Mouse (Mus musculus): ENCODE data around the gene Fuca1. TPM values are rescaled to one million over a fixed set of nuclear protein-coding genes. Genes with fewer than 3 reads are reported as not detected.
A peak's percentile ranks its signal among the peaks of the same experiment; 100 is the strongest.

The Fuca1 gene
- polyA plus RNA-seq, 1 experiment from 2014 or later, result 98.7 TPM

DNA sequence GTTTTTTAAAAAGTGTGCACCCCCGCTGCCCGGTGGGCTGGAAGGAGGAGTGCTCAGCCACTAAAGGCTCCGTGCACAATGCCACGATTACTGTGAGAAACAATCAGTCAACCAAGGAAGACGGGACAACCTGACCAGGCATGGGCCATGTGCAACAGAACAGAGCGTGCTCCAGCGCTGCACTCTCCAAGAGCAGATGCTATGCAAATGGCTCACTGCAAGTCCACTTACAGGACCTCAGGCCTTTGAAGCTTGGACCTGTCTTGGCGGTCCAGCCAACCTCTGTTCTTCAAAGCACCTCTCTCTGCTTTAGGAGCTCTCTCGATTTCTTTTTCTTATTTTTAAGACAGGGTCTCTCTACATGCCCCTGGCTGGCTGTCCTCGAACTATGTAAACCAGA is 40.0 kb upstream of the Fuca1 start:
- H3K4me3 ChIP-seq (replicated peaks; ENCODE audit: low read depth, low read length), result no peak overlapping the region
- no peaks in the 10 kb centered on the region for H3K27me3 ChIP-seq (ENCODE audit: insufficient read depth, low read length)
- H3K4me2 ChIP-seq (ENCODE audit: low read length), result no peak overlapping the region
- DNase-seq (ENCODE audit: low spot score), result no peak
- ATAC-seq (replicated peaks; ENCODE audit: low FRiP score, low read depth), result no peak
- H3K27ac ChIP-seq, result no peak overlapping the region
- no peaks in the 10 kb centered on the region for H3K36me3 ChIP-seq (ENCODE audit: insufficient read depth, low read length)
- peaks cover 23% of the 10 kb centered on the region for H3K4me1 ChIP-seq (replicated peaks; ENCODE audit: insufficient read depth, low read length)
- no peak for TF ChIP-seq CTCF (IDR thresholded peaks at IDR 0.05; ENCODE audit: low read depth)
- no peak overlapping the region for H3K9ac ChIP-seq (ENCODE audit: low read depth, low read length)
- 71% methylated on average over 10 of the region's 10 CpGs for WGBS
- H3K9me3 ChIP-seq (replicated peaks; ENCODE audit: low read length), result no peaks in the 10 kb centered on the region

DNA sequence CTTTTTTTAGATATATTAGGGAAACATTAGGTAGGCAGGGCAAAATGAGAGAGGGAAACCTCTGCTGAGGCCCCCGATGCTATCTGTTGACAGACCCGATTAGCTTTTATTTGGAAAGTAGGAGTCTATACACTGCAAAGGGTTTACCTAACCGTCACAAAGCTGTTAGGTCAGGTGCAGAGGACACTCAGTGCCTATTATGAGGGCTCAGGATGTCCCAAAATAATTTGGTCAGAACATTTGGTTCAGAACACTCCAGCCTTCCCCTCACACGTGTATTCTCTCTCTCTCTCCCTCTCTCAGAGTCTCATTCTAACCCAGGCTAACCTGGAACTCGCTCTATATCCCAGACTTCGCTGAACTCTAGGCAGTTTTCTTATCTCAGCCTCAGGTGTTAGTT is 38.5 kb upstream of the Fuca1 start:
- Histone ChIP-seq H3K9me3 (replicated peaks; ENCODE audit: low read length) (no peaks in the 10 kb centered on the region), H3K36me3 (ENCODE audit: insufficient read depth, low read length) (no peaks in the 10 kb centered on the region), H3K4me1 (replicated peaks; ENCODE audit: insufficient read depth, low read length) (peaks cover 10% of the 10 kb centered on the region), H3K9ac (ENCODE audit: low read depth, low read length) (no peak overlapping the region), H3K27me3 (ENCODE audit: insufficient read depth, low read length) (no peaks in the 10 kb centered on the region), H3K4me3 (replicated peaks; ENCODE audit: low read depth, low read length) (no peak overlapping the region), H3K4me2 (ENCODE audit: low read length) (no peak overlapping the region), H3K27ac (no peak overlapping the region)
- ATAC-seq (replicated peaks; ENCODE audit: low FRiP score, low read depth) (no peak), DNase-seq (ENCODE audit: low spot score) (no peak)
- no peak for TF ChIP-seq CTCF (IDR thresholded peaks at IDR 0.05; ENCODE audit: low read depth)
- WGBS, result 80% methylated on average over 6 of the region's 6 CpGs

DNA sequence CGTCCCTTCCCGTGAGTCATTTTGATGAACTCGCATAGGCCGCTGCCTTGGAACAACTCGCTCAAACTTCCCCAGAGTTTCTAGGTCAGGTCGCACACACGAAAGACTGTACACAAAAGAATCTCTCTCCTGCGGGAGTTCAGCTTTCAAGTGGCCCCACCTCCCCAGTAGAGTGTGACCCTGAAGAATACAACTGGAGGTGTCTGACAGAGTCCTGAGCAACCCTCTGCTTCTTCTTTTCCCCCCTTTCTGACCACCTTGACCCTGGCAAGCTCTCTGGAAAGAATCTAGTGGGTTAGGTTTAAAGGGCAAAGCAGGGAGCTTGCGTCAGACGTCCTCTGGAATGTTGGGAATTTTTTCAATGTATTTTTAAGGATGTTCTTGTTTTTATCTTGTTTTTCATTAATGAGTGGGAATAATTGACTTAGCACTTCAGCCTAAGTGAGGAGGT is 37.1 kb upstream of the Fuca1 start:
- Histone ChIP-seq H3K4me3 (replicated peaks; ENCODE audit: low read depth, low read length) (no peak overlapping the region), H3K27ac (peak overlapping the region; percentile 69), H3K4me2 (ENCODE audit: low read length) (no peak overlapping the region), H3K9ac (ENCODE audit: low read depth, low read length) (no peak overlapping the region), H3K27me3 (ENCODE audit: insufficient read depth, low read length) (no peaks in the 10 kb centered on the region), H3K9me3 (replicated peaks; ENCODE audit: low read length) (no peaks in the 10 kb centered on the region), H3K4me1 (replicated peaks; ENCODE audit: insufficient read depth, low read length) (peaks cover 9% of the 10 kb centered on the region), H3K36me3 (ENCODE audit: insufficient read depth, low read length) (no peaks in the 10 kb centered on the region)
- WGBS, result 24% methylated on average over 10 of the region's 10 CpGs
- ATAC-seq (replicated peaks; ENCODE audit: low FRiP score, low read depth) (no peak), DNase-seq (ENCODE audit: low spot score) (peak; percentile 70)
- no peak for TF ChIP-seq CTCF (IDR thresholded peaks at IDR 0.05; ENCODE audit: low read depth)

DNA sequence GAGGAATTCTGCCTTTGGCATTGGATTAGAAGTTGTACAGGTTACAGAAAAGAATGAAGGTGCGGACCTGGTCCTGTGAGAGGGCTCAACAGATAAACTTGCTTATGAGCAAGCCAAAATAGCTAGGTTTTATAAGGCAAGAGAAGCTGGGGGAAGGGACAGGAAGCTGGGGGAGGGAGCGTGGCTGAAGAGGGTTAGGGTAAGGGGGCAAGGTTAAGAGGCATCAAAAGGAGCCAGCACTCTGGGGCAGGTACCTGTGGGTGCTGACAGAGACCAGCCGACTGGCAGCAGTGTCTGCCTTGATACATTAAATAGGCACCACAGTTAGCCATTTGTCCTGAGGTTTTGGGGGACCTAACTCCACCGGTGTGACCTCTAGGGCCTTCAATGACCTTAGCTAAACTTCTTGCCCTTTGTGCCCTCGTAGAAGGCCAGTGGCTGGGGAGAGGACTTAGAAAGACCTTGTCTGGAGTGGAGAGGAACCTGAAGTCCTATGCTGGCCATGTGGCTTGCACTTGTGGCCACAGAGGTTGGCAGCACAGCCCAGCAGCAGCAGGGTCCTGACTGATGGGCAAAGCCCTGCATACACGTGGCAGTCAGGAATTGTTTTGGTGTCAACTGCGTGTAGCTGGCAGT is 36.5 kb upstream of the Fuca1 start:
- WGBS, result 50% methylated on average over 7 of the region's 7 CpGs
- H3K27me3 ChIP-seq (ENCODE audit: insufficient read depth, low read length), result no peaks in the 10 kb centered on the region
- H3K4me2 ChIP-seq (ENCODE audit: low read length), result no peak overlapping the region
- ATAC-seq (replicated peaks; ENCODE audit: low FRiP score, low read depth), result no peak
- no peaks in the 10 kb centered on the region for H3K9me3 ChIP-seq (replicated peaks; ENCODE audit: low read length)
- no peak for TF ChIP-seq CTCF (IDR thresholded peaks at IDR 0.05; ENCODE audit: low read depth)
- no peak overlapping the region for H3K4me3 ChIP-seq (replicated peaks; ENCODE audit: low read depth, low read length)
- H3K27ac ChIP-seq, result peak overlapping the region; percentile 69
- H3K36me3 ChIP-seq (ENCODE audit: insufficient read depth, low read length), result no peaks in the 10 kb centered on the region
- H3K4me1 ChIP-seq (replicated peaks; ENCODE audit: insufficient read depth, low read length), result peaks cover 9% of the 10 kb centered on the region
- DNase-seq (ENCODE audit: low spot score), result no peak
- no peak overlapping the region for H3K9ac ChIP-seq (ENCODE audit: low read depth, low read length)

DNA sequence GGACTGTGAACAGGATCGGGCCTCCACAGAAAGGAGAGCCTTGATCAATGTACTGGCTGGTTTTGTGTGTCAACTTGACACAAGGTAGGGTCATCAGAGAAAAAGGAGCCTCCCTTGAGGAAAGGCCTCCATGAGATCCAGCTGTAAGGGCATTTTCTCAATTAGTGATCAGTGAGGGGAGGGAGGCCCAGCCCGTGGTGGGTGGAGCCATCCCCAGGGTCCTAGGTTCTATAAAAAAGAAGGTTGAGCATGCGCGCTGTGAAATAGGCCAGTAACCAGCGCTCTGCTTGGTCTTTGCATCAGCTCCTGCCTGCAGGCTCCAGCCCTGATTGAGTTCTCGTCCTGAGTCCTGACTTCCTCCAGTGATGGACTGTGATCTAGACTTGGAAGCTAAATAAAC is 36.0 kb upstream of the Fuca1 start:
- H3K4me3 ChIP-seq (replicated peaks; ENCODE audit: low read depth, low read length), result no peak overlapping the region
- ATAC-seq (replicated peaks; ENCODE audit: low FRiP score, low read depth), result no peak
- peak overlapping the region; percentile 69 for H3K27ac ChIP-seq
- H3K4me2 ChIP-seq (ENCODE audit: low read length), result no peak overlapping the region
- no peak overlapping the region for H3K9ac ChIP-seq (ENCODE audit: low read depth, low read length)
- H3K27me3 ChIP-seq (ENCODE audit: insufficient read depth, low read length), result no peaks in the 10 kb centered on the region
- no peak for TF ChIP-seq CTCF (IDR thresholded peaks at IDR 0.05; ENCODE audit: low read depth)
- H3K4me1 ChIP-seq (replicated peaks; ENCODE audit: insufficient read depth, low read length), result peaks cover 9% of the 10 kb centered on the region
- H3K36me3 ChIP-seq (ENCODE audit: insufficient read depth, low read length), result no peaks in the 10 kb centered on the region
- no peak for DNase-seq (ENCODE audit: low spot score)
- H3K9me3 ChIP-seq (replicated peaks; ENCODE audit: low read length), result no peaks in the 10 kb centered on the region
- 49% methylated on average over 6 of the region's 6 CpGs for WGBS

DNA sequence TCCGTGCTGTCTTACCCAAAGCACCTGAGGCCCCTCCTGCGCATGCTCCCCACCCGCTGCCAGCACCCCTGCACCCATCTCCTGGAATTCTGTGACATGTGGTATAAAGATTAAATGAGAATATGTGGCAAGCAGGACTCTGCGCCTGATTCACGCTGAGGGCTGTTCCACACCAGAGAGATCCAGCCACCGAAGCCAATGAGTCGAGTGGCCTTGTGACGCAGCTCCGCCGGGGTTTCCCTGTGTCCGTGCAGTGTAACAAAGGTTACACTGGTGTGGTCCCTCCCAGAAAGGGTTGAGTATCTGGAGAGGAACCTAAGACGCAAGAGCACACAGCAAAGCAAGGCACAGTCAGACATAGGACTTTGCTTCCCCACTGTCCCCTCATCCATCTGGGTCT is 34.9 kb upstream of the Fuca1 start:
- TF ChIP-seq CTCF (IDR thresholded peaks at IDR 0.05; ENCODE audit: low read depth), result no peak
- Histone ChIP-seq H3K4me3 (replicated peaks; ENCODE audit: low read depth, low read length) (no peak overlapping the region), H3K36me3 (ENCODE audit: insufficient read depth, low read length) (no peaks in the 10 kb centered on the region), H3K27ac (no peak overlapping the region), H3K27me3 (ENCODE audit: insufficient read depth, low read length) (no peaks in the 10 kb centered on the region), H3K4me2 (ENCODE audit: low read length) (no peak overlapping the region), H3K4me1 (replicated peaks; ENCODE audit: insufficient read depth, low read length) (peaks cover 9% of the 10 kb centered on the region), H3K9me3 (replicated peaks; ENCODE audit: low read length) (no peaks in the 10 kb centered on the region), H3K9ac (ENCODE audit: low read depth, low read length) (no peak overlapping the region)
- 89% methylated on average over 12 of the region's 12 CpGs for WGBS
- DNase-seq (ENCODE audit: low spot score) (no peak), ATAC-seq (replicated peaks; ENCODE audit: low FRiP score, low read depth) (no peak)

DNA sequence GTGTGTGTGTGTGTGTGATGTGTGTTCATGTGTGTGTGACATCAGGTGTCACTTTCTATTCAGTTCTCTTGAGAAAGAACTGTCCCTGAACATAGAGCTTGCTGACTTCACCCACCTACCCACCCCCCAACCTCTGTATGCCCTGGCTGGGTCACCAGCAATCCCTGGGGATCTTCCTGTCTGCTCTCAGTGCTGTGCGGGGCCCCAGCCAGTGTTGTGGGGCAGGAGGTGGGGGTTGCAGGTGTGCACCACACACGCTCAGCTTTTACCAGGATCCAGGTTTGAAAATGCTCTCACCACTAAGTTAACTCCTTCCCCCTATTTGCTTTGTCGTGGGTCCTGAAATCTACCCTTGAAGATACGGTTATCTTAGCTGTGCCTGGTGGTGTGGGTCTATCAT is 34.4 kb upstream of the Fuca1 start:
- whole genome bisulfite sequencing, result 85% methylated on average over 4 of the region's 4 CpGs
- H3K9me3 ChIP-seq (replicated peaks; ENCODE audit: low read length), result no peaks in the 10 kb centered on the region
- H3K27me3 ChIP-seq (ENCODE audit: insufficient read depth, low read length), result no peaks in the 10 kb centered on the region
- no peak overlapping the region for H3K27ac ChIP-seq
- H3K9ac ChIP-seq (ENCODE audit: low read depth, low read length), result no peak overlapping the region
- ATAC-seq (replicated peaks; ENCODE audit: low FRiP score, low read depth) (no peak), DNase-seq (ENCODE audit: low spot score) (no peak)
- TF ChIP-seq CTCF (IDR thresholded peaks at IDR 0.05; ENCODE audit: low read depth), result no peak
- H3K4me1 ChIP-seq (replicated peaks; ENCODE audit: insufficient read depth, low read length), result peaks cover 9% of the 10 kb centered on the region
- no peak overlapping the region for H3K4me2 ChIP-seq (ENCODE audit: low read length)
- no peak overlapping the region for H3K4me3 ChIP-seq (replicated peaks; ENCODE audit: low read depth, low read length)
- H3K36me3 ChIP-seq (ENCODE audit: insufficient read depth, low read length), result no peaks in the 10 kb centered on the region
